Mouse (Mus musculus) erythroblast, embryonic 14.5 days (primary cell): ENCODE measurements around the gene Syn3.

Experiments
- GATA1 ChIP-seq: IDR thresholded peaks from 2 replicates; pipeline ENCODE4 v1.6.1; 2012; ENCODE audit warnings: low read length, inconsistent platforms, mixed read lengths
- TAL1 ChIP-seq: IDR thresholded peaks from 3 replicates; pipeline ENCODE4 v1.6.1; 2012; ENCODE audit warnings: low read length, inconsistent platforms, mixed read lengths

DNA sequence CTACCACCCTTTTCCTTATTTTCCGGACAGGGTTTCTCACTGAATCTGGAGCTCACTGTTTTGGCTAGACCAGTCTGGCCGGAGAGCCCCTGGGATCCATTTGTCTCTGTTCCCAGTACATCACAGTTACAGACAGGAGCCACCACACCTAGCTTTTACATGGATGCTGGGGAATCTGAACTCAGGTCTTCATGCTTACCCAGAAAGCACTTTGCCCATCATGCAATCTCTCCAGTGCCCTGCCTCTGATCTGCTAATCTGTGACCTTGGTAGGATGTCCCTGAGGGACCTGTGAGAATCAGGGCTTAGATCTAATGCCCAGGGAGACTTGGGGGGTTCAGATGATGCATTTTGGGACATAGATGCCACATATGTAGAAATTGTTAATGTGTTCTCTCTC is 373.3 kb downstream of the Syn3 start:
- TF ChIP-seq GATA1 (no peak), TAL1 (no peak)
